Mouse (Mus musculus): ENCODE data around the gene Usp11.
"Not testable (repeated sequence)": the region's sequence is repeated elsewhere in the genome, so short reads cannot be mapped to it uniquely, and the experiment has no call there.

Usp11 gene

GRCm38 (mm10) chrX:20703741-20704290 is at the start of gene Usp11:
Usp11 (plus strand) TSS chrX:20703906.
- in situ Hi-C loops (cut with MboI; ENCODE audit: unreplicated experiment in 2 of 2): no loop called here

- in situ Hi-C loops (cut with MboI; ENCODE audit: unreplicated experiment in 2 of 2): loop anchor here in 1 of 2 experiments (10.0 to 25.0 kb wide), 3 partner anchors 157 to 680 kb away; partner anchors contain the start of gene Cfp
These were observed 46.1 kb upstream of the Usp11 start for GRCm38 (mm10) chrX:20657593-20657992.

GRCm38 (mm10) chrX:20658026-20658652 is 45.6 kb upstream of the Usp11 start, which contains the start of gene Uba1:
Uba1 (plus strand) TSS chrX:20658326.
- in situ Hi-C loops (cut with MboI; ENCODE audit: unreplicated experiment in 2 of 2): loop anchor here in 1 of 2 experiments (10.0 to 25.0 kb wide), 3 partner anchors 157 to 679 kb away; partner anchors contain the start of gene Cfp

- in situ Hi-C loops (cut with MboI; ENCODE audit: unreplicated experiment in 2 of 2): loop anchor here in 1 of 2 experiments (10.0 to 25.0 kb wide), 3 partner anchors 156 to 678 kb away; partner anchors contain the start of gene Cfp
These were observed 44.8 kb upstream of the Usp11 start for GRCm38 (mm10) chrX:20658891-20659406.

GRCm38 (mm10) chrX:20662317-20662715 is 41.4 kb upstream of the Usp11 start:
- in situ Hi-C loops (cut with MboI; ENCODE audit: unreplicated experiment in 2 of 2): loop anchor here (5.0 to 25.0 kb wide), 5 partner anchors 110 to 685 kb away; partner anchors contain the start of genes Cfp (in 1 of the 2) and Elk1 (in 1 of the 2)

GRCm38 (mm10) chrX:20662716-20663443 is 40.8 kb upstream of the Usp11 start:
- in situ Hi-C loops (cut with MboI; ENCODE audit: unreplicated experiment in 2 of 2): loop anchor here (5.0 to 25.0 kb wide), 5 partner anchors 109 to 684 kb away; partner anchors contain the start of genes Cfp (in 1 of the 2) and Elk1 (in 1 of the 2)

- in situ Hi-C loops (cut with MboI; ENCODE audit: unreplicated experiment in 2 of 2): loop anchor here (5.0 to 25.0 kb wide), 5 partner anchors 109 to 684 kb away; partner anchors contain the start of genes Cfp (in 1 of the 2) and Elk1 (in 1 of the 2)
These were observed 40.3 kb upstream of the Usp11 start for GRCm38 (mm10) chrX:20663444-20663790.

GRCm38 (mm10) chrX:20687519-20688067 is 16.1 kb upstream of the Usp11 start, which contains the start of gene Cdk16:
Cdk16 (plus strand) TSS chrX:20687954.
- in situ Hi-C loops (cut with MboI; ENCODE audit: unreplicated experiment in 2 of 2): no loop called here

- in situ Hi-C loops (cut with MboI; ENCODE audit: unreplicated experiment in 2 of 2): no loop called here
These were observed 15.6 kb upstream of the Usp11 start for GRCm38 (mm10) chrX:20688068-20688547.

- in situ Hi-C loops (cut with MboI; ENCODE audit: unreplicated experiment in 2 of 2): no loop called here
These were observed 15.1 kb upstream of the Usp11 start for GRCm38 (mm10) chrX:20688615-20689014.

GRCm38 (mm10) chrX:20691566-20691965 is 12.1 kb upstream of the Usp11 start:
- in situ Hi-C loops (cut with MboI; ENCODE audit: unreplicated experiment in 2 of 2): no loop called here

GRCm38 (mm10) chrX:20692616-20693015 is 11.1 kb upstream of the Usp11 start:
- in situ Hi-C loops (cut with MboI; ENCODE audit: unreplicated experiment in 2 of 2): no loop called here

GRCm38 (mm10) chrX:20695842-20696241 is 7.9 kb upstream of the Usp11 start:
- in situ Hi-C loops (cut with MboI; ENCODE audit: unreplicated experiment in 2 of 2): no loop called here

- in situ Hi-C loops (cut with MboI; ENCODE audit: unreplicated experiment in 2 of 2): no loop called here
These were observed 783 bp downstream of the Usp11 start for GRCm38 (mm10) chrX:20704295-20705082.

- in situ Hi-C loops (cut with MboI; ENCODE audit: unreplicated experiment in 2 of 2): no loop called here
These were observed 1.3 kb downstream of the Usp11 start for GRCm38 (mm10) chrX:20705083-20705402.

GRCm38 (mm10) chrX:20728681-20729080 is 25.0 kb downstream of the Usp11 start:
- in situ Hi-C loops (cut with MboI; ENCODE audit: unreplicated experiment in 2 of 2): no loop called here

GRCm38 (mm10) chrX:20730048-20730447 is 26.3 kb downstream of the Usp11 start:
- in situ Hi-C loops (cut with MboI; ENCODE audit: unreplicated experiment in 2 of 2): not testable (repeated sequence)

- in situ Hi-C loops (cut with MboI; ENCODE audit: unreplicated experiment in 2 of 2): no loop called here
These were observed 32.8 kb downstream of the Usp11 start for GRCm38 (mm10) chrX:20736479-20736878.

GRCm38 (mm10) chrX:20748829-20749228 is 45.1 kb downstream of the Usp11 start:
- in situ Hi-C loops (cut with MboI; ENCODE audit: unreplicated experiment in 2 of 2): no loop called here

GRCm38 (mm10) chrX:20761201-20761600 is 57.5 kb downstream of the Usp11 start:
- in situ Hi-C loops (cut with MboI; ENCODE audit: unreplicated experiment in 2 of 2): no loop called here

Measured in v-Abl transformed pro-B cells (cell line).